Mouse (Mus musculus): ENCODE data around the gene Bcl7c. TPM values are rescaled to one million over a fixed set of nuclear protein-coding genes. Genes with fewer than 3 reads are reported as not detected.
"Not testable (repeated sequence)": the region's sequence is repeated elsewhere in the genome, so short reads cannot be mapped to it uniquely, and the experiment has no call there.

Bcl7c gene
- polyA plus RNA-seq, 1 experiment from 2014 or later, result 41.7 TPM

GRCm38 (mm10) chr7:127693730-127694129, 15.0 kb downstream of the Bcl7c start:
- not testable (repeated sequence) for H3K36me3 ChIP-seq (ENCODE audit: control insufficient read depth, insufficient read depth, low read length); H3K9ac ChIP-seq (ENCODE audit: low read depth, low read length); H3K9me3 ChIP-seq (replicated peaks; ENCODE audit: control insufficient read depth, low read length, poor library complexity, severe bottlenecking); H3K4me1 ChIP-seq (ENCODE audit: control insufficient read depth, insufficient read depth, low read length); H3K4me3 ChIP-seq (ENCODE audit: low read depth, low read length); H3K4me2 ChIP-seq (ENCODE audit: low read length); H3K27ac ChIP-seq (ENCODE audit: low read length); ATAC-seq; H3K27me3 ChIP-seq (ENCODE audit: control insufficient read depth, insufficient read depth, low read depth, low read length)
- WGBS, result 90% methylated on average over 7 of the region's 7 CpGs

- Histone ChIP-seq H3K27ac (ENCODE audit: low read length) (no peak overlapping the region), H3K4me1 (ENCODE audit: control insufficient read depth, insufficient read depth, low read length) (no peaks in the 10 kb centered on the region), H3K36me3 (ENCODE audit: control insufficient read depth, insufficient read depth, low read length) (peaks cover 10% of the 10 kb centered on the region; the same call in 1 of the 2 replicates), H3K27me3 (ENCODE audit: control insufficient read depth, insufficient read depth, low read depth, low read length) (no peaks in the 10 kb centered on the region), H3K9me3 (replicated peaks; ENCODE audit: control insufficient read depth, low read length, poor library complexity, severe bottlenecking) (no peaks in the 10 kb centered on the region), H3K4me3 (ENCODE audit: low read depth, low read length) (no peak overlapping the region), H3K9ac (ENCODE audit: low read depth, low read length) (no peak overlapping the region), H3K4me2 (ENCODE audit: low read length) (no peak overlapping the region)
- no peak for ATAC-seq
- 95% methylated on average over 8 of the region's 8 CpGs for WGBS
Observed at GRCm38 (mm10) chr7:127693290-127693689, 15.4 kb downstream of the Bcl7c start.

DNA sequence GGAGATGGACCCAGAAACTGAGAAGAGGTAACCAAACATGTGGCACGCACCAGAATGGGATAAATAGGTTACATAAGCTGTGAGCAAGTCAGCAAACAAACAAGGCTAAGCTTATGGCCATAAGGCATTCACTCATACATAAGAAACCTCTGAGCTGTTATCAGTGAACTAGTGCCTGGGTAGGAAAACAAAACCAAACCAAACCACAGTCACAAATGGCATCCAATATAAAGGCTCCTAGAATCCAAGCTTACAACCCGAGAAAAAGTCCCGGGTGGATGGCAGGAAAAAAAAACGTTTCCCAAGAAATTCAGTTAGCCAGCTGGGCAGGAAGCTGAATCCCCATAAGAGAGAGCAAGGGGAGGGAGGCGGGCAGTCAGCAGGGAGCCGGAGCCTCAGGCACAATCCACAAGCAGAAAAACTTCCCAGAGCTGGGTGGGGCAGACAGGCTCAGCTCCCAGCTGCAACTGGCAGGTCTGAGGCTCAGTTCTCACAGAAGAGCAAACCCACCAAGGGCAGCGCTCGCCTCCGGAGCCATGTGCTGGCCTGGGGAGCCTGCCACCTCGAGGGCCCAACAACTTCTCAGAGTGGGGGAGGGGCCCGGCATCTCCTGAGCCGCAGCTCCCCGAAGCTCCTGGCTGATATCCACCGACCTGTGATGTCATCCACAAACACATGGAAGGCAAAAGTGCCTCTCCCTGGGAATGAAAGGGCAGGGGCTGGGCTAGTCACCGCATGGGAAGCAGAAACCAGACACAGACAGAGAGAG, 17.3 kb downstream of the Bcl7c start:
- ATAC-seq, result no peak

DNA sequence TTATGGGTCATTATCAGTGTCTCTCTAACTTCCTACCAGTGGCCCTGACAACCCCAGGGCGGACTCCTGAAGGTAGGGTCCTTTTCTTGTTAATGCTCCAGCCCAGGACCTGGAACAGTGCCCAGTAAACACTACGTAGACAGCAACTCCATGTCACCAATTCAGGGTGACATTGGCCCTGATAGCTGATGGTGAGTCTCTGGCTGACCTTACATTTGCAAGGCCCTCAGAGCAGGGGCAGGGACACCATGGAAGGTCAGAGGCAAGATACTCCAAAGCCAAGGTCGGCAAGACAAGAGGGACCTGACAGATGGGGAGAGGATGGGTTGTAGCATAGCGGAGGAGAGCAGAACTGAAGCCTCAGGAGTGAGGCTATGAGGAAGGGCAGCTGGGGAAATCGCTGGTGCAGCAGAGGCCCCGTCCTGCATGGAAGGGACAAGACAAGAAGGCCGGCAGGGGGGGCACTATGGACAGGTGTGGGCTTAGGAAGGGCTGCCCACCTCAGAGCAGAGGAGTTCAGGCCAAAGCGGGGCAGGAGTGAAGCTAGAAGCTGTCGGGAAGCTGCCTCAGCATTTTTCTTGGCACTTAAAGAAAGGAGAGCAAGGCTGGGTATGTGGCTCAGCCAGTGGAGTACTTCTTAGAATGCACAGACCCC, 19.0 kb downstream of the Bcl7c start:
- H3K4me2 ChIP-seq (ENCODE audit: low read length), result no peak overlapping the region
- H3K36me3 ChIP-seq (ENCODE audit: control insufficient read depth, insufficient read depth, low read length), result peaks cover 3% of the 10 kb centered on the region; the same call in 1 of the 2 replicates
- no peaks in the 10 kb centered on the region for H3K27me3 ChIP-seq (ENCODE audit: control insufficient read depth, insufficient read depth, low read depth, low read length)
- no peak overlapping the region for H3K27ac ChIP-seq (ENCODE audit: low read length)
- WGBS, result 72% methylated on average over 9 of the region's 9 CpGs
- H3K4me3 ChIP-seq (ENCODE audit: low read depth, low read length), result no peak overlapping the region
- no peak overlapping the region for H3K9ac ChIP-seq (ENCODE audit: low read depth, low read length)
- no peak for ATAC-seq
- no peaks in the 10 kb centered on the region for H3K9me3 ChIP-seq (replicated peaks; ENCODE audit: control insufficient read depth, low read length, poor library complexity, severe bottlenecking)
- no peaks in the 10 kb centered on the region for H3K4me1 ChIP-seq (ENCODE audit: control insufficient read depth, insufficient read depth, low read length)

More for the DNA sequence above, 17.3 kb downstream of the Bcl7c start:
- Histone ChIP-seq H3K4me2 (ENCODE audit: low read length) (peak overlapping the region; percentile 29), H3K27ac (ENCODE audit: low read length) (no peak overlapping the region), H3K27me3 (ENCODE audit: control insufficient read depth, insufficient read depth, low read depth, low read length) (no peaks in the 10 kb centered on the region), H3K9ac (ENCODE audit: low read depth, low read length) (peak overlapping the region; percentile 16; the same call in 1 of the 2 replicates), H3K4me3 (ENCODE audit: low read depth, low read length) (0 out of 2 replicates have a peak overlapping the region, but pooled peaks have one; percentile 2), H3K4me1 (ENCODE audit: control insufficient read depth, insufficient read depth, low read length) (no peaks in the 10 kb centered on the region), H3K36me3 (ENCODE audit: control insufficient read depth, insufficient read depth, low read length) (peaks cover 7% of the 10 kb centered on the region; the same call in 1 of the 2 replicates), H3K9me3 (replicated peaks; ENCODE audit: control insufficient read depth, low read length, poor library complexity, severe bottlenecking) (no peaks in the 10 kb centered on the region)
- WGBS, result 4% methylated on average over 15 of the region's 15 CpGs

DNA sequence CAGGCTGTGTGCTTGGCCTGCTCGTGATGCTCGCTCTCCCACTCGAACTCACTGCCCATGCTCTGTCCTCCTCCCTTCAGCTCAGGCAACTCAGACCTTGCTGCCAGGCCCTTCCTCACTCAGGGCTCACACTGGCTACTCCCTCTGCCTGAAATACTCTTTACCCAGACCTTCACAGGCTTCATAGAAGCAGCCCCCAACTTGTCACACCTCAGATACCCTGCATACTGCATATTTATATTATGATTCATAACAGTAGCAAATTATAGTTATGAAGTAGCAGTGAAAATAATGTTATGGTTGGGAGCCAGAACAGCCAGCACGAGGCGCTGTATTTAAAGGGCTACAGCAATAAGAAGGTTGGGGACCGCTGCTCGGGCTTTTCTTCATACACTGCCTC, 19.8 kb downstream of the Bcl7c start:
- Histone ChIP-seq H3K27ac (ENCODE audit: low read length) (no peak overlapping the region), H3K36me3 (ENCODE audit: control insufficient read depth, insufficient read depth, low read length) (peaks cover 3% of the 10 kb centered on the region; the same call in 1 of the 2 replicates), H3K9ac (ENCODE audit: low read depth, low read length) (no peak overlapping the region), H3K4me3 (ENCODE audit: low read depth, low read length) (no peak overlapping the region), H3K27me3 (ENCODE audit: control insufficient read depth, insufficient read depth, low read depth, low read length) (no peaks in the 10 kb centered on the region), H3K4me2 (ENCODE audit: low read length) (no peak overlapping the region), H3K4me1 (ENCODE audit: control insufficient read depth, insufficient read depth, low read length) (no peaks in the 10 kb centered on the region), H3K9me3 (replicated peaks; ENCODE audit: control insufficient read depth, low read length, poor library complexity, severe bottlenecking) (no peaks in the 10 kb centered on the region)
- ATAC-seq, result no peak
- 81% methylated on average over 7 of the region's 7 CpGs for WGBS

DNA sequence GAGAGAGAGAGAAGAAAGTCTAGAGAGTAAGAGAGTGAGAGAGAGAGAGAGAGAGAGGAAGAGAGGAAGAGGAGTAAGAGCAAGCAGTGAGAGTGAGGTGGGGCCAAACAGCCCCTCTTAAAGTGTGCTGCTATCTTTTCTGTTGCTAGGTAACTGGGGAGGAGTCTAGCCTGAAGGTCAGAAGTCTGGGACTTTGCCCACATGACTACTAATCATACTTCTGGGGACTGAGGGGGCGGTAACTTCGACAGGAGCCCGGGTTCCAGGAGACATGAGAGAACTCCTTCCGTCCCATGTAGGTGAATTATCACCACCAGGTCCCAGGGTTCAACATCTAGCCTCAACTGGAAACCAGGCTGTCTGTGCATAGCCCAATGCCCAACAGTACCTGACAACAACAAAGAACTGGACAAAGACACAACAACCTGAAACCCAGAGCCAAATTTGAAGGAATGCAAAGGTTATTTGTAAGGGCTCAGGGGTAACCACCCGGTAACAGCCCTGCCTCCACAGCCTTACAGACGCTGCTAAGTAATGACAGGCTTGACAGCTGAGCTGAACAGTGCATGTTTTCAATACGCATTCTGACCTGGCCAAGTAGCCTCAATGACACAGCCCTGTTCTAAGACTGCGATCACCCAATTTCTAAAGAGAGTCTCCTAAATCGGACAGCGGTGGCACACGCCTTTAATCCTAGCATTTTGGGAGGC, 21.8 kb downstream of the Bcl7c start:
- Histone ChIP-seq H3K4me3 (ENCODE audit: low read depth, low read length) (no peak overlapping the region), H3K9me3 (replicated peaks; ENCODE audit: control insufficient read depth, low read length, poor library complexity, severe bottlenecking) (no peaks in the 10 kb centered on the region), H3K4me2 (ENCODE audit: low read length) (no peak overlapping the region), H3K27me3 (ENCODE audit: control insufficient read depth, insufficient read depth, low read depth, low read length) (no peaks in the 10 kb centered on the region), H3K36me3 (ENCODE audit: control insufficient read depth, insufficient read depth, low read length) (peaks cover 6% of the 10 kb centered on the region), H3K9ac (ENCODE audit: low read depth, low read length) (no peak overlapping the region), H3K4me1 (ENCODE audit: control insufficient read depth, insufficient read depth, low read length) (no peaks in the 10 kb centered on the region), H3K27ac (ENCODE audit: low read length) (no peak overlapping the region)
- ATAC-seq, result no peak
- 86% methylated on average over 11 of the region's 11 CpGs for WGBS

DNA sequence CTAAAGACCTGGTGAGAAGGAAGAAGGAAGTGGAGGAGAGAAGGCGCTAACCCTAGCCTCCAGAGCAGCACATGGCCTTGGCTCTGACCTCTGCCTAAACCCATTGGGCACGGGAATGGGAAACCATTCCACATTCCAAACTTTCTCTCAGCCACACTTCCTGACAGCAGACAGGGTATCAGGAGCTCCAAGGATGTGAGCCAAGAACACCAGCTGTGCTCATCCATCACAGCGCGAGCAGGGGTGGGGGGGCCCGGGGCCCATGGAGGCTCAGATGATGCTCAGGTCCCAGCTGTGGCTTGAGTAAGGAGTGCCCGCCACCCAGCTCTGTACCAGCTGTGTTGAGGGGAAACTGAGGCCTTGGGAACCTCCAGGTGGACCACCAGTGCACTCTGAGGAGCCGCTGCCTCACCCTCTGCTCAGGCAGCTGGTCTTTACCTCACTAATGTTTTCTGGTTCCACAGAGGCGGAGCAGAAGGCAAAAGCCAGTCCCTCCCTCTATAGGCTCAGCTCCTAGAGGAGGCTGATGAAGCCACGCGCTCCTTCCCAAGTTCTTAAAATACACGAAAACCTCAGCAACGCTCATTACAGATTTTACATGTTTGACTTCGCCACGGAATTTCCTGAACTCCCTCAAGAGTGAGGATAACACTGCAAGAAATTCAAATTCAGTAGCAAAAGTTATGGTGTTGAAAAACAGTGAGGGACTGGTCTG, 23.3 kb downstream of the Bcl7c start:
- no peak overlapping the region for H3K27ac ChIP-seq (ENCODE audit: low read length)
- H3K9me3 ChIP-seq (replicated peaks; ENCODE audit: control insufficient read depth, low read length, poor library complexity, severe bottlenecking), result no peaks in the 10 kb centered on the region
- WGBS, result 78% methylated on average over 14 of the region's 14 CpGs
- H3K36me3 ChIP-seq (ENCODE audit: control insufficient read depth, insufficient read depth, low read length), result peaks cover 6% of the 10 kb centered on the region
- no peak for ATAC-seq
- H3K4me2 ChIP-seq (ENCODE audit: low read length), result no peak overlapping the region
- H3K27me3 ChIP-seq (ENCODE audit: control insufficient read depth, insufficient read depth, low read depth, low read length), result no peaks in the 10 kb centered on the region
- H3K4me1 ChIP-seq (ENCODE audit: control insufficient read depth, insufficient read depth, low read length), result no peaks in the 10 kb centered on the region
- no peak overlapping the region for H3K4me3 ChIP-seq (ENCODE audit: low read depth, low read length)
- H3K9ac ChIP-seq (ENCODE audit: low read depth, low read length), result no peak overlapping the region

DNA sequence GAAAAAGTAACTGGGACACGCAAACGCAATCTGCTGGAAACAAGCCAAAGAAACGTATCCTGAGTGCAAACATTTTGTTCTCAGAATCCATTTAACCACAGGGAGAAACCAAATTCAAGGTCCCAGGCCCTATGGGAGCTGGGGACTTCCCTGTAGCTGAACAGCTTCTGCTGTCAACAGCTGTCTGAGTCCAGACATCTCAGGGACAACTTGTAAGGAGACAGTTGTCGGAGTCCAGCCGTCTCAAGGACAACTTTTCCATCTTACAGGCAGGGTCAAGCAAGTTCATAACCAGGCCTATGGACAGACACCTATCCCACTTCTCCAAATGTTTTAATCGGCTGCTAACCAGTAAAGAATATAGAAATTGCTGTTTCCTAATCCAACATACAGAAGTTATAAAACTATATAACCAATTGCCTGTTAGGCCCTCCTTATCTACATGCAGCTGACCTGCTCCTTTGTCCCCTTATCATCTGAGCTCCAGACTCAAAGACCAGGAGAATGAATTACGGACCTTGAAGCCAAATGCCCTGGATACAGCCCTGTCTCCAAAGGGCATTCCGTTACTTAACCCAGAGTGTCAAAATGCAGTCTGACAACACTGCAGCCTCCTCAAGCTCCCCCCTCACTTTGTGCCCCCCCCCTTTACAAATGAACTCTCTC, 26.7 kb downstream of the Bcl7c start:
- no peak for ATAC-seq
- Histone ChIP-seq H3K9ac (ENCODE audit: low read depth, low read length) (no peak overlapping the region), H3K4me2 (ENCODE audit: low read length) (no peak overlapping the region), H3K27ac (ENCODE audit: low read length) (no peak overlapping the region), H3K4me3 (ENCODE audit: low read depth, low read length) (no peak overlapping the region), H3K9me3 (replicated peaks; ENCODE audit: control insufficient read depth, low read length, poor library complexity, severe bottlenecking) (no peaks in the 10 kb centered on the region), H3K36me3 (ENCODE audit: control insufficient read depth, insufficient read depth, low read length) (peaks cover 3% of the 10 kb centered on the region; the same call in 1 of the 2 replicates), H3K4me1 (ENCODE audit: control insufficient read depth, insufficient read depth, low read length) (no peaks in the 10 kb centered on the region), H3K27me3 (ENCODE audit: control insufficient read depth, insufficient read depth, low read depth, low read length) (no peaks in the 10 kb centered on the region)
- WGBS, result 88% methylated on average over 8 of the region's 8 CpGs

Data from midbrain, embryonic 16.5 days (tissue).